Mouse (Mus musculus) ES-Bruce4 (cell line): ENCODE measurements around the gene Aak1. TPM values are rescaled to one million over a fixed set of nuclear protein-coding genes. Genes with fewer than 3 reads are reported as not detected.

Source experiments
- H3K27ac ChIP-seq: 2 replicates; pipeline ENCODE4 v1.5.1; 2012; ENCODE audit warnings: low read length, inconsistent platforms; ENCODE audit not compliant: insufficient read depth
- H3K27me3 ChIP-seq: 2 replicates; pipeline ENCODE4 v1.6.1; 2012; ENCODE audit warnings: mild to moderate bottlenecking, low read length, inconsistent platforms; ENCODE audit not compliant: control insufficient read depth, poor library complexity, insufficient read depth, severe bottlenecking
- H3K36me3 ChIP-seq: 2 replicates; pipeline ENCODE4 v1.6.1; 2012; ENCODE audit warnings: inconsistent platforms, mild to moderate bottlenecking, low read length, moderate library complexity; ENCODE audit not compliant: control insufficient read depth, poor library complexity, insufficient read depth, severe bottlenecking
- H3K4me1 ChIP-seq: one replicate; pipeline ENCODE4 v1.8.1; 2011; ENCODE audit warnings: low read length; ENCODE audit not compliant: control insufficient read depth, insufficient read depth
- H3K4me3 ChIP-seq: 2 replicates; pipeline ENCODE4 v1.5.1; 2011; ENCODE audit warnings: low read depth, mild to moderate bottlenecking, low read length
- H3K9ac ChIP-seq: 2 replicates; pipeline ENCODE4 v1.6.1; 2012; ENCODE audit warnings: low read depth, mild to moderate bottlenecking, inconsistent platforms; ENCODE audit not compliant: poor library complexity, severe bottlenecking
- H3K9me3 ChIP-seq: replicated peaks from 2 replicates; pipeline ENCODE4 v1.6.1; 2012; ENCODE audit warnings: mild to moderate bottlenecking, low read length, inconsistent platforms; ENCODE audit not compliant: control insufficient read depth, poor library complexity, insufficient read depth, severe bottlenecking
- CTCF ChIP-seq: IDR thresholded peaks from one replicate; pipeline ENCODE4 v1.8.1; 2011; ENCODE audit warnings: low read depth, low read length
- EP300 ChIP-seq: IDR thresholded peaks from 2 replicates; pipeline ENCODE4 v1.6.1; 2011; ENCODE audit warnings: low read depth, low read length; ENCODE audit not compliant: insufficient read depth
- POLR2A ChIP-seq: IDR thresholded peaks from one replicate; pipeline ENCODE4 v1.8.1; 2011; ENCODE audit warnings: low read length; ENCODE audit not compliant: insufficient read depth
- polyA plus RNA-seq: library from polyadenylated mRNA; stranded (reverse); fragments of >200 nt; gene quantifications from 2 replicates; pipeline ENCODE4 v1.2.4, GENCODE M21; 2011; ENCODE audit warnings: low read depth; ENCODE audit not compliant: missing spikeins, insufficient read depth, insufficient read length

Gene Aak1
- polyA plus RNA-seq, 1 experiment = 38.2 TPM

- H3K9ac ChIP-seq = no peak overlapping the region
- no peak overlapping the region for H3K27ac ChIP-seq
- H3K9me3 ChIP-seq = no peaks in the 10 kb centered on the region
- H3K4me3 ChIP-seq = no peak overlapping the region
- TF ChIP-seq CTCF (no peak), POLR2A (no peak), EP300 (no peak)
- no peaks in the 10 kb centered on the region for H3K27me3 ChIP-seq
- H3K4me1 ChIP-seq = no peaks in the 10 kb centered on the region
- H3K36me3 ChIP-seq = no peaks in the 10 kb centered on the region
Observed at GRCm38 (mm10) chr6:86905500-86905899, 56.2 kb downstream of the Aak1 start.

GRCm38 (mm10) chr6:86907191-86907590 is 57.9 kb downstream of the Aak1 start:
- Histone ChIP-seq H3K27ac (no peak overlapping the region), H3K9ac (no peak overlapping the region), H3K9me3 (no peaks in the 10 kb centered on the region), H3K36me3 (no peaks in the 10 kb centered on the region), H3K4me1 (no peaks in the 10 kb centered on the region), H3K27me3 (no peaks in the 10 kb centered on the region), H3K4me3 (no peak overlapping the region)
- no peak for TF ChIP-seq EP300
- TF ChIP-seq CTCF = no peak
- no peak for TF ChIP-seq POLR2A

- Histone ChIP-seq H3K9me3 (no peaks in the 10 kb centered on the region), H3K4me3 (no peak overlapping the region), H3K9ac (no peak overlapping the region), H3K27me3 (no peaks in the 10 kb centered on the region), H3K27ac (no peak overlapping the region), H3K36me3 (no peaks in the 10 kb centered on the region), H3K4me1 (no peaks in the 10 kb centered on the region)
- TF ChIP-seq EP300 (no peak), CTCF (no peak), POLR2A (no peak)
Observed at GRCm38 (mm10) chr6:86908561-86909150, 59.3 kb downstream of the Aak1 start.

DNA sequence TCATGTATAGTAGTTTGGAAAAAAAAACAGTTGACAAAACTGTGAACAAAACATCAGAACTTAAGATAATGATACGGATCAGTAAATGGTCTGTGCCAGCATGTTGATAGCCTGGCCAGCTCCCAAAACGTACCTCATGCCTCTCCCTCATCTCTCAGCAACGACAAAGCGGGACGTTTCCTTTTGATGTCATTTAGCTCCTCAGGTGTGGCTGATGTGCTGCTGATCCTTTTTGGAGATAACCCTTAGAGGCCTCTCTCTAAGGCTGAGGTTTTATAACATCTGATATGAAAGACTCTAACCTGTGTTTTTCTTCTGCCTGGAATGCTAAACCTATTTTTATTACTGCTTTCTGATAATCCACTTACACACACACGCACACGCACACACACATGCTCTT is 60.6 kb downstream of the Aak1 start:
- H3K27ac ChIP-seq = no peak overlapping the region
- H3K4me3 ChIP-seq = no peak overlapping the region
- no peaks in the 10 kb centered on the region for H3K36me3 ChIP-seq
- H3K27me3 ChIP-seq = no peaks in the 10 kb centered on the region
- H3K9me3 ChIP-seq = no peaks in the 10 kb centered on the region
- no peak overlapping the region for H3K9ac ChIP-seq
- no peaks in the 10 kb centered on the region for H3K4me1 ChIP-seq
- TF ChIP-seq POLR2A (no peak), CTCF (no peak), EP300 (no peak)

DNA sequence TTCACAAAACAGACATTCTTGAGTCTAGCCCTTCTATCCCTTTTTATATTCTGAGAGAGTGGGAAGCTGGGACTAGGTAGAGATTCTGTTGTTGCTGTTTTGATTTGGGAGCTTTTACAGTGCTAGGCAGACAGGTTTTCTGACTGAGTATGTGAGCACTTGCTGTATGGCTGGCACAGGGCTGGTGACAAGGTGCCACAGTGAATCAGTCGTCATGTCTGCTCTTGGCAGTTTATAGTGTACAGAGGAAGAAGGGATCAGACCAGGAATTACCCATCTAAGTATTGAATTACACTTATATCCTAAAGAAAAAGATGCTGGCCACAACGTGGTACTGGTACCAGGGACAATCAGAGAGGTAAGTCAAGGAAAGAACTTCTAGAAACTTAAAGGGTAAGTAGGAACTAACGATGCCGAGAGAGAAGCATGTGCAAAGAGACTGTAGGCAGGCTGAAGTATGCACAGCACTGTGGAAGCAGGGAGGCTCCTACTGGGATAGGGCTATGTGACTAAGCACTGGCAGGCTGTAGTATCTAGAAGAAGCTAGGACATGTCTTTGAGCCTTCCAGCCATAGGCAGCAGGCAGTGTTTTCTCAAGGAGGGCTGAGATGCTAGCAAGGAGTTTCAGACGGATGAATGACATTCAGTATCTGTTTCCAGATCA is 67.0 kb downstream of the Aak1 start:
- H3K9ac ChIP-seq = no peak overlapping the region
- no peaks in the 10 kb centered on the region for H3K27me3 ChIP-seq
- no peaks in the 10 kb centered on the region for H3K9me3 ChIP-seq
- H3K4me1 ChIP-seq = no peaks in the 10 kb centered on the region
- no peak for TF ChIP-seq POLR2A
- no peak for TF ChIP-seq CTCF
- no peak for TF ChIP-seq EP300
- H3K27ac ChIP-seq = no peak overlapping the region
- H3K36me3 ChIP-seq = no peaks in the 10 kb centered on the region
- H3K4me3 ChIP-seq = no peak overlapping the region

- Histone ChIP-seq H3K9me3 (no peaks in the 10 kb centered on the region), H3K27me3 (no peaks in the 10 kb centered on the region), H3K4me3 (no peak overlapping the region), H3K4me1 (no peaks in the 10 kb centered on the region), H3K9ac (no peak overlapping the region), H3K36me3 (no peaks in the 10 kb centered on the region), H3K27ac (no peak overlapping the region)
- TF ChIP-seq EP300 = no peak
- TF ChIP-seq POLR2A = no peak
- TF ChIP-seq CTCF = no peak
Observed at GRCm38 (mm10) chr6:86917231-86917630, 67.9 kb downstream of the Aak1 start.
